Mouse (Mus musculus) heart, embryonic 13.5 days (tissue): ENCODE data around the gene 4930449I24Rik. TPM values are rescaled to one million over a fixed set of nuclear protein-coding genes. Genes with fewer than 3 reads are reported as not detected.
"Not testable (repeated sequence)": the region's sequence is repeated elsewhere in the genome, so short reads cannot be mapped to it uniquely, and the experiment has no call there.

Source experiments
- ATAC-seq: fragments of 200-750 bp; cut with Nextera tagmentation; 2 replicates; pipeline ENCODE4 v1.8.0; 2017; ENCODE audit warnings: moderate TSS enrichment; ENCODE audit not compliant: insufficient number of reproducible peaks, low FRiP score, low TSS enrichment; ENCODE audit errors: extremely low read depth
- H3K27ac ChIP-seq: fragments of 300-500 bp; sonication (generic); replicated peaks from 2 replicates; pipeline ENCODE4 v1.5.1; 2015; ENCODE audit warnings: moderate library complexity, mild to moderate bottlenecking, inconsistent platforms
- H3K27me3 ChIP-seq: fragments of 300-500 bp; sonication (generic); replicated peaks from 2 replicates; pipeline ENCODE4 v1.6.1; 2015; ENCODE audit warnings: mild to moderate bottlenecking, inconsistent platforms
- H3K36me3 ChIP-seq: fragments of 300-500 bp; sonication (generic); 2 replicates; pipeline ENCODE4 v1.6.1; 2015; ENCODE audit warnings: mild to moderate bottlenecking, inconsistent platforms
- H3K4me1 ChIP-seq: fragments of 300-500 bp; sonication (generic); 2 replicates; pipeline ENCODE4 v1.6.1; 2015; ENCODE audit warnings: inconsistent platforms
- H3K4me2 ChIP-seq: fragments of 300-500 bp; sonication (generic); 2 replicates; pipeline ENCODE4 v1.6.1; 2015; ENCODE audit warnings: inconsistent platforms, mild to moderate bottlenecking, moderate library complexity
- H3K4me3 ChIP-seq: fragments of 300-500 bp; sonication (generic); 2 replicates; pipeline ENCODE4 v1.5.1; 2015; ENCODE audit warnings: moderate library complexity, mild to moderate bottlenecking, inconsistent platforms
- H3K9ac ChIP-seq: fragments of 300-500 bp; sonication (generic); 2 replicates; pipeline ENCODE4 v1.6.1; 2015; ENCODE audit warnings: inconsistent platforms, mild to moderate bottlenecking, moderate library complexity
- H3K9me3 ChIP-seq: fragments of 300-500 bp; sonication (generic); 2 replicates; pipeline ENCODE4 v1.6.1; 2016; ENCODE audit warnings: inconsistent platforms
- WGBS: fragments of 180-500 bp; shearing (Covaris S2); methylation state at CpG from one replicate; pipeline ENCODE4 v1.1.7; 2015; ENCODE audit warnings: mixed read lengths; 5-methylcytosine and 5-hydroxymethylcytosine counted together
- polyA plus RNA-seq: library from polyadenylated mRNA; unstranded; fragments of >200 nt; fragmentation: Nextera tagmentation; extraction: Ambion mirVana; gene quantifications from 2 replicates; pipeline ENCODE4 v1.2.1, GENCODE M21; 2015

The 4930449I24Rik gene
- polyA plus RNA-seq, 1 experiment from 2014 or later = not detected

DNA sequence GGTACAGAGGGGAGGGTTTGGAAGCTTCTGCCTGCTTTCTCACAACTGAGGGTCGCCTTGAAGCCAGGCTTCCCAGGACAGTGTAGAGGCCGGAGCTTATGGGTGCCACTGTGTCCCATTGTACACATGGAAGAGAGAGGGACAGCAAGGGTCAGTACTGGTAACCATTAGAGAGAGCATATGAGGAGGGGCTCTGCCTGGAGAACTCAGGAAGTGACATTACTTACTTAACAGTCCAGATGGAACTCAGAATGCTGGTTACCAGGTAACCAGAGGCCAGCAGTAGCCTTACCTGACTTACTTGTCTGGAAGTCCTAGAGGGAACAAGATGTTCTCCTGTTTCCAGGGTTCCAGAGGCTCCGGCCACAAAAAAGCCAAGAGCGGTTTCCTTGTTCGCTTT lies 11.6 kb downstream of the 4930449I24Rik start, which contains the start of gene Gm3402:
Gm3402 (plus strand) TSS at position 301 of the 400 bp plus-strand sequence.
- ATAC-seq, H3K4me2 ChIP-seq, H3K4me1 ChIP-seq, H3K4me3 ChIP-seq, H3K36me3 ChIP-seq, H3K27ac ChIP-seq, H3K9ac ChIP-seq, H3K27me3 ChIP-seq, H3K9me3 ChIP-seq: not testable (repeated sequence)
- WGBS = 73% methylated on average over 2 of the region's 5 CpGs

- not testable (repeated sequence) for H3K36me3 ChIP-seq, ATAC-seq, H3K4me2 ChIP-seq, H3K27ac ChIP-seq, H3K4me1 ChIP-seq, H3K27me3 ChIP-seq, H3K9me3 ChIP-seq, H3K9ac ChIP-seq, H3K4me3 ChIP-seq
- WGBS = 78% methylated on average over 3 of the region's 3 CpGs
Observed at GRCm38 (mm10) chr5:146525501-146525900, 23.3 kb downstream of the 4930449I24Rik start, which contains the start of gene Gm3404. Gene Gm3404, plus strand, starts transcription at chr5:146525801.

- not testable (repeated sequence) for H3K36me3 ChIP-seq, H3K9ac ChIP-seq, H3K4me3 ChIP-seq, H3K27me3 ChIP-seq, H3K9me3 ChIP-seq, H3K27ac ChIP-seq, ATAC-seq, H3K4me2 ChIP-seq, H3K4me1 ChIP-seq
- 83% methylated on average over 2 of the region's 3 CpGs for WGBS
Observed at GRCm38 (mm10) chr5:146537347-146537746, 35.1 kb downstream of the 4930449I24Rik start, which contains the start of gene Gm3409. Gene Gm3409, plus strand, starts transcription at chr5:146537647.

Other genes starting within 250 kb of the 4930449I24Rik start
- 0.32 and 0.37 TPM in 2 replicates for gene Wasf3, start 117.4 kb upstream of the 4930449I24Rik start, polyA plus RNA-seq
- gene Gm6408, start 20.4 kb upstream of the 4930449I24Rik start, polyA plus RNA-seq = not detected in 2 replicates
- not detected in 2 replicates for gene Gm6370, start 11.0 kb upstream of the 4930449I24Rik start, polyA plus RNA-seq
- not detected in 2 replicates for gene Gm3402, start 11.7 kb downstream of the 4930449I24Rik start, polyA plus RNA-seq
- not detected in 2 replicates for gene Gm3404, start 23.4 kb downstream of the 4930449I24Rik start, polyA plus RNA-seq
- not detected in 2 replicates for gene Gm3409, start 35.2 kb downstream of the 4930449I24Rik start, polyA plus RNA-seq
- gene Gm3415, start 53.7 kb downstream of the 4930449I24Rik start, polyA plus RNA-seq = not detected in 2 replicates
- not detected in 2 replicates for gene Gpr12, start 82.8 kb downstream of the 4930449I24Rik start, polyA plus RNA-seq